In genomic region chr12:43406149-43406867, GRCm38 (mm10) we compare ENCODE assay signal across 23 mouse cellular contexts.
DNase-seq lines count a peak whose midpoint lies in the region; ATAC-seq and TF ChIP-seq lines count a peak whose summit lies in the region.
"Had no signal": no experiment of that assay in that cellular context is flagged by ENCODE, and none has a peak within 500 bp of the region (broad histone marks: within the 10 kb centered on the region; RNA-seq: fewer than 3 reads in every experiment).

No protein-coding gene starts in this region.

- H3K4me3 ChIP-seq in kidney, embryonic 15.5 days (replicated peaks) = no peak overlapping the region
- H3K4me3 ChIP-seq in kidney, postnatal 0 days (replicated peaks; ENCODE audit: low read depth, low read length) = no peak overlapping the region
- H3K4me3 ChIP-seq: embryonic facial prominence, embryonic 10.5 days; embryonic facial prominence, embryonic 12.5 days; forebrain, embryonic 13.5 days; forebrain, embryonic 15.5 days had no signal

- no peak overlapping the region for H3K9ac ChIP-seq in kidney, embryonic 15.5 days
- no peak overlapping the region for H3K9ac ChIP-seq in kidney, postnatal 0 days (ENCODE audit: low read depth, low read length)
- H3K9ac ChIP-seq: embryonic facial prominence, embryonic 12.5 days; forebrain, embryonic 13.5 days; forebrain, embryonic 15.5 days; forebrain, postnatal 0 days had no signal

- H3K4me1 ChIP-seq in kidney, embryonic 15.5 days = no peaks in the 10 kb centered on the region
- no peaks in the 10 kb centered on the region for H3K4me1 ChIP-seq in kidney, postnatal 0 days (replicated peaks; ENCODE audit: insufficient read depth, low read length)
- H3K4me1 ChIP-seq: embryonic facial prominence, embryonic 10.5 days; embryonic facial prominence, embryonic 12.5 days; forebrain, embryonic 13.5 days; forebrain, embryonic 15.5 days had no signal

- peak; percentile 78; the same call in 1 of the 2 replicates for ATAC-seq in kidney, embryonic 15.5 days (replicated peaks; ENCODE audit: low FRiP score)
- peak; percentile 49; the same call in 1 of the 2 replicates for ATAC-seq in kidney, postnatal 0 days (replicated peaks; ENCODE audit: low FRiP score, low read depth)
- ATAC-seq: activated CD4-positive, CD25-positive, alpha-beta regulatory T cell, adult 4 months; CD4-positive, CD25-positive, alpha-beta regulatory T cell, adult 4 months; forebrain, embryonic 13.5 days; forebrain, embryonic 15.5 days; forebrain, postnatal 0 days; Patski had no signal

- no peak overlapping the region for H3K27ac ChIP-seq in kidney, embryonic 15.5 days
- no peak overlapping the region for H3K27ac ChIP-seq in kidney, postnatal 0 days
- H3K27ac ChIP-seq: embryonic facial prominence, embryonic 10.5 days; embryonic facial prominence, embryonic 12.5 days; forebrain, embryonic 13.5 days; forebrain, embryonic 15.5 days had no signal

- H3K27me3 ChIP-seq in kidney, embryonic 15.5 days = no peaks in the 10 kb centered on the region
- no peaks in the 10 kb centered on the region for H3K27me3 ChIP-seq in kidney, postnatal 0 days (ENCODE audit: insufficient read depth, low read length)
- H3K27me3 ChIP-seq: CH12.LX; embryonic facial prominence, embryonic 12.5 days; forebrain, embryonic 13.5 days; forebrain, embryonic 15.5 days; Patski had no signal

- no peaks in the 10 kb centered on the region for H3K9me3 ChIP-seq in kidney, embryonic 15.5 days (replicated peaks)
- no peaks in the 10 kb centered on the region for H3K9me3 ChIP-seq in kidney, postnatal 0 days (replicated peaks; ENCODE audit: low read length)
- H3K9me3 ChIP-seq: embryonic facial prominence, embryonic 10.5 days; embryonic facial prominence, embryonic 12.5 days; forebrain, embryonic 13.5 days; forebrain, embryonic 15.5 days had no signal

- peak; percentile 7 for DNase-seq in adrenal gland, adult 8-10 months
- no peak for DNase-seq in adrenal gland, adult 18-20 months (ENCODE audit: low spot score in 2 of 2)
- no peak for DNase-seq in kidney, postnatal 14 days
- DNase-seq in kidney, postnatal 0 days (ENCODE audit: low spot score) = peak; percentile 2
- DNase-seq in kidney, postnatal 4 days = no peak
- DNase-seq: adrenal gland, adult 2 months; B cell, adult 2 months; cerebellum, adult 11-12 months; cerebellum, adult 2 months; cerebellum, adult 9-10 months; cerebellum, postnatal 10 days; cerebellum, postnatal 25 days; forebrain, postnatal 0 days had no signal

- no peak for TF ChIP-seq CTCF in kidney, postnatal 0 days (IDR thresholded peaks at IDR 0.05; ENCODE audit: low read depth)

- no peak overlapping the region for H3K4me2 ChIP-seq in kidney, embryonic 15.5 days
- no peak overlapping the region for H3K4me2 ChIP-seq in kidney, postnatal 0 days (ENCODE audit: low read length)
- H3K4me2 ChIP-seq: embryonic facial prominence, embryonic 12.5 days; forebrain, embryonic 13.5 days; forebrain, embryonic 15.5 days had no signal

- H3K36me3 ChIP-seq in kidney, embryonic 15.5 days = no peaks in the 10 kb centered on the region
- H3K36me3 ChIP-seq in kidney, postnatal 0 days (ENCODE audit: insufficient read depth, low read length) = no peaks in the 10 kb centered on the region
- H3K36me3 ChIP-seq: embryonic facial prominence, embryonic 10.5 days; embryonic facial prominence, embryonic 12.5 days; forebrain, embryonic 15.5 days; G1E had no signal

- WGBS in kidney, embryonic 15.5 days = 83% methylated on average over 2 of the region's 2 CpGs
- WGBS in kidney, postnatal 0 days = 64% methylated on average over 2 of the region's 2 CpGs

Comparison
In these comparisons a context has a peak if more than half of its experiments do, and no peak if none do; other contexts are left out.
1. DNase-seq: peak in adrenal gland, adult 8-10 months (single experiment) and kidney, postnatal 0 days (single experiment); none in adrenal gland, adult 18-20 months (0 of 2), kidney, postnatal 14 days (single experiment) and kidney, postnatal 4 days (0 of 2).